8 mouse cellular contexts compared by ENCODE assay signal in the genomic region with DNA sequence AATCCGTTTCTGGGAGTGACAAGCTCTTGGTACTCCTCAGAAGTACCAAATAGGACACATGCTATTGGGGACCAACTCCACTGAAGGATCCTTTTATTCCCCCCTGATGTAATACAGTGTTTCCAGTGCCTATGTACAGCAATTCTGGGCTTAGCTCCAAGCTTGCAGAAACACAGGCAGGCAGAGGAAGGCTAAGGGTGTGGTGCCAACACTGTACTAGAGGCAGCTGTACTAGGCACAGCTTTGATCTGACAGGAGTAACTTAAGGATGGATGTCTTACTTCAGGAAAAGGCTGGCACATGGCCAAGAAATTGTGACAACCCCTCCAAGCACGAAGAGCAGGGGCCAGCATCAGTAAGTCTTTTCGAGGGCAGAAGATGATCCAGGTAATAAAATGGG.
A peak's percentile ranks its signal among the peaks of the same experiment; 100 is the strongest.
DNase-seq lines count a peak whose midpoint lies in the region; ATAC-seq lines count a peak whose summit lies in the region.

No protein-coding gene starts in this region.

- no peaks in the 10 kb centered on the region for H3K27me3 ChIP-seq in stomach, embryonic 14.5 days (ENCODE audit: control insufficient read depth, insufficient read depth, low read length)

- no peaks in the 10 kb centered on the region for H3K9me3 ChIP-seq in stomach, embryonic 14.5 days (ENCODE audit: control insufficient read depth, low read depth, low read length)

- no peak overlapping the region for H3K4me2 ChIP-seq in stomach, embryonic 14.5 days (replicated peaks; ENCODE audit: low read depth, low read length)

- H3K4me3 ChIP-seq in stomach, embryonic 14.5 days (ENCODE audit: low read depth, low read length) = no peak overlapping the region

- H3K36me3 ChIP-seq in stomach, embryonic 14.5 days (ENCODE audit: control insufficient read depth, insufficient read depth, low read length) = no peaks in the 10 kb centered on the region

- peak; percentile 3 for DNase-seq in gastrocnemius, adult 18-20 months (ENCODE audit: low spot score)
- no peak for DNase-seq in gastrocnemius, postnatal 14 days
- peak; percentile 23 for DNase-seq in thymus, postnatal 4 days
- DNase-seq in thymus, adult 18-20 months = no peak
- DNase-seq in layer of hippocampus, postnatal 10 days (ENCODE audit: low spot score in 2 of 2) = peak; percentile 13 to 33
- no peak for DNase-seq in spleen, postnatal 4 days (ENCODE audit: low spot score in 2 of 2)
- DNase-seq in spleen, adult 18-20 months = no peak

- no peaks in the 10 kb centered on the region for H3K4me1 ChIP-seq in stomach, embryonic 14.5 days (ENCODE audit: control insufficient read depth, insufficient read depth, low read length)

- intact Hi-C loops in gastrocnemius, postnatal 14 days (cut with DNase I; ENCODE audit: low total_unique reads) = no loop called here

- H3K9ac ChIP-seq in stomach, embryonic 14.5 days (replicated peaks; ENCODE audit: low read depth, low read length) = no peak overlapping the region

- WGBS in stomach, embryonic 14.5 days = 51% methylated on average over 3 of the region's 3 CpGs

- H3K27ac ChIP-seq in stomach, embryonic 14.5 days (ENCODE audit: low read length) = no peak overlapping the region

- peak; percentile 61; the same call in 1 of the 2 replicates for ATAC-seq in stomach, embryonic 14.5 days (ENCODE audit: insufficient number of reproducible peaks, insufficient read depth, low FRiP score, low read depth)

Comparison
In these comparisons a context has a peak if more than half of its experiments do, and no peak if none do; other contexts are left out.
1. DNase-seq: peak in gastrocnemius, adult 18-20 months (single experiment), thymus, postnatal 4 days (single experiment) and layer of hippocampus, postnatal 10 days (2 of 2); none in gastrocnemius, postnatal 14 days (single experiment), thymus, adult 18-20 months (0 of 2), spleen, postnatal 4 days (0 of 2) and spleen, adult 18-20 months (0 of 2).